Mouse (Mus musculus): ENCODE results near the gene Cep170. TPM values are rescaled to one million over a fixed set of nuclear protein-coding genes. Genes with fewer than 3 reads are reported as not detected.

The Cep170 gene
- total RNA-seq, 2 experiments from 2014 or later = 92.1 to 95.3 TPM

- no peak for DNase-seq (ENCODE audit: extremely low spot score in 1 of 2, low spot score in 2 of 2)
- intact Hi-C loops (cut with DNase I) = no loop called here
These were observed 21.8 kb upstream of the Cep170 start for GRCm38 (mm10) chr1:176835501-176836294.

GRCm38 (mm10) chr1:176834880-176835279 lies 21.0 kb upstream of the Cep170 start:
- intact Hi-C loops (cut with DNase I) = no loop called here
- H3K27ac ChIP-seq = no peak overlapping the region
- TF ChIP-seq CTCF (IDR thresholded peaks at IDR 0.05) = no peak
- H3K4me3 ChIP-seq = no peak overlapping the region
- no peak for DNase-seq (ENCODE audit: extremely low spot score in 1 of 2, low spot score in 2 of 2)

More at GRCm38 (mm10) chr1:176835501-176836294, 21.8 kb upstream of the Cep170 start:
- Histone ChIP-seq H3K27ac (no peak overlapping the region), H3K4me3 (peak overlapping the region; percentile 13; the same call in 1 of the 2 replicates)
- no peak for TF ChIP-seq CTCF (IDR thresholded peaks at IDR 0.05)

GRCm38 (mm10) chr1:176833948-176834347 lies 20.1 kb upstream of the Cep170 start:
- H3K4me3 ChIP-seq = no peak overlapping the region
- intact Hi-C loops (cut with DNase I) = no loop called here
- no peak for DNase-seq (ENCODE audit: extremely low spot score in 1 of 2, low spot score in 2 of 2)
- no peak for TF ChIP-seq CTCF (IDR thresholded peaks at IDR 0.05)
- H3K27ac ChIP-seq = no peak overlapping the region

GRCm38 (mm10) chr1:176833257-176833656 lies 19.4 kb upstream of the Cep170 start:
- Histone ChIP-seq H3K27ac (no peak overlapping the region), H3K4me3 (no peak overlapping the region)
- intact Hi-C loops (cut with DNase I) = no loop called here
- DNase-seq (ENCODE audit: extremely low spot score in 1 of 2, low spot score in 2 of 2) = no peak
- no peak for TF ChIP-seq CTCF (IDR thresholded peaks at IDR 0.05)

- Histone ChIP-seq H3K27ac (no peak overlapping the region), H3K4me3 (no peak overlapping the region)
- no peak for TF ChIP-seq CTCF (IDR thresholded peaks at IDR 0.05)
- no peak for DNase-seq (ENCODE audit: extremely low spot score in 1 of 2, low spot score in 2 of 2)
- intact Hi-C loops (cut with DNase I) = no loop called here
These were observed 18.7 kb upstream of the Cep170 start for GRCm38 (mm10) chr1:176832607-176833006.

GRCm38 (mm10) chr1:176832071-176832470 lies 18.2 kb upstream of the Cep170 start:
- intact Hi-C loops (cut with DNase I) = no loop called here
- TF ChIP-seq CTCF (IDR thresholded peaks at IDR 0.05) = no peak
- H3K27ac ChIP-seq = no peak overlapping the region
- no peak overlapping the region for H3K4me3 ChIP-seq
- DNase-seq (ENCODE audit: extremely low spot score in 1 of 2, low spot score in 2 of 2) = no peak

DNA sequence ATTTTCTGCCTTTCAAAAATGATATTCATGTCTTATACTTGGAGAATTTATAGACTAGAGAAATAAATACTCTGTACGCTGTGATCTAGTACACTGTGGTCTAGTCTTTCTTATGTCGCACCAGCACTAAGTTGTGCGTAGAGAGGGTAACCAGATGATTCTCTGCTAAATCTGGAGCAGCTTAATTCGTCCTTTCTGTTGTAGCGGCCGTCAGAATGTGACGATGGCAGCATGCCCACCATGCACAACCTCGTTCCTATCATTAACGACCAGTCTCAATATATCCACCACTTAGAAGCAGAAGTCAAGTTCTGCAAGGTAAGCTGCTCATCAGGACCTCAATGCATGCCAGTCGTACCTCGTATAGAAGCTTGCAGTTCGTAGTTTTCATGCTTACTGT lies 14.8 kb upstream of the Cep170 start:
- H3K27ac ChIP-seq = peak overlapping the region; percentile 1; the same call in 1 of the 2 replicates
- intact Hi-C loops (cut with DNase I) = no loop called here
- H3K4me3 ChIP-seq = no peak overlapping the region
- TF ChIP-seq CTCF (IDR thresholded peaks at IDR 0.05) = no peak
- no peak for DNase-seq (ENCODE audit: extremely low spot score in 1 of 2, low spot score in 2 of 2)

DNA sequence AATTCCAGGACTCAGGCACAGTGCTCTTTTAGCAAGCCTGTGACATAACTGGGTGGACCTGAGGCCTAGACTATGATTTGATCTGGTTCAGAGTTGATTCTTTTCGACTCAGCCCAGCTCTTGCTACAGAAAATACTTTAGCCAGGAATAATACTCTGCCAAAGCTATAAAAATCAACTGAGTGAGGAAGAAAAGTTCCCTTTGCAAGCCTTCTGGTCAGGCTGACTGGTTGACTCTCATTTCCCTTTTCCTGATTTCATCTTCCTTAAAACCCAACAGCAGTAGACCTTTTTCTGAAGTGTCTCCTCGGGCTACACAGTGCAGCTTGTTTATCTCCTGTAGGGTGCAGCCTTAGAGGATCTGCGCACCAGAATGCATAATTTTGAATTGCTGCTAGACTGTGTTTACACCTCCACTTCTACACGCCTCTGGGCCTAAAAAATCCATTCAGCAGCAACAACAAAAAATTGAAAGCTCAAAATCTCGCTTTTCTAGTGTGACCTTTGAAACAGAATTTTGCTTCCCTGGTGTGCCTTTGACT lies 14.1 kb upstream of the Cep170 start:
- Histone ChIP-seq H3K27ac (peak overlapping the region; percentile 13; the same call in 1 of the 2 replicates), H3K4me3 (no peak overlapping the region)
- intact Hi-C loops (cut with DNase I) = no loop called here

DNA sequence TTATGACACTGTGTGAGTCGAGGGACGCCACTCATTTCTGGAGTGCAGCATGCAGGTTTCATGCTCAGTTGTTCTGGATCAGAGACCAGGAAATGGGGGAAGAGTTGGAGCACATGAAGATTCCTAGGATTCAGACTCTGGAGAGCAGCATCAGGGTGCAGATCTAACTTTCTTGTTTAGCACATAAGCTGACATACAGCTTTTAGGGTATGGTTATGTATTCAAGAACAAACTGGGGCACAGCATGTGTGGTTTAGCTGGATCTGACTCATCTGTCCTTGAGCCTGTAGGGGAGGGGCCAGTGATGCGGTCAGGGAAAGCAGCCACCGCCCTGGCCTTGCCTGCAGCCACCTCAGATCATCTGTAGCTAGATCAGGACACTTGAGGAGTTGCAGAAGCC lies 13.5 kb upstream of the Cep170 start:
- Histone ChIP-seq H3K4me3 (no peak overlapping the region), H3K27ac (peak overlapping the region; percentile 13; the same call in 1 of the 2 replicates)
- no peak for TF ChIP-seq CTCF (IDR thresholded peaks at IDR 0.05)
- DNase-seq (ENCODE audit: extremely low spot score in 1 of 2, low spot score in 2 of 2) = no peak
- intact Hi-C loops (cut with DNase I) = no loop called here

More for the DNA sequence above, 14.1 kb upstream of the Cep170 start:
- DNase-seq (ENCODE audit: extremely low spot score in 1 of 2, low spot score in 2 of 2) = no peak
- peak; percentile 4 for TF ChIP-seq CTCF (IDR thresholded peaks at IDR 0.05)

- Histone ChIP-seq H3K4me3 (no peak overlapping the region), H3K27ac (no peak overlapping the region; the same call in 1 of the 2 replicates)
- no peak for DNase-seq (ENCODE audit: extremely low spot score in 1 of 2, low spot score in 2 of 2)
- TF ChIP-seq CTCF (IDR thresholded peaks at IDR 0.05) = no peak
- intact Hi-C loops (cut with DNase I) = no loop called here
These were observed 13.1 kb upstream of the Cep170 start for GRCm38 (mm10) chr1:176826931-176827330.

DNA sequence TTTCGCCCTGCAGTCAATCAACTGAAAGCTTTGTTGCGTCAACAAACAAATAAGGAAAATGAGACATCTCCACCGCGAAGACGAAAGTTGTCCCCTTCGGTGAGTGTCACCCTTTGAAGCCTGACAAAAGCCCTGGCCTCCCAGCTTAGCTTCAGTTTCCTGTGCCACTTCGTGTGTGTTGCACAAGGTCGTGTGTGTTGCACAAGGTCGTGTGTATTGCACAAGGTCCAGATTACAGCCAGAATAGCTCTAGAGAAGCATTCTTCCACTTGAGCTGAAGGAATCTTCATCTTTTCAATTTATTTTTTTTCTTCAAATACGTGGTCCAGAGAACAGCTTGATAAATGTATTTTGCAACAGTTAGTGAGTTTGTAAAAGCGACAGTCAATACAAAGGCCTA lies 12.3 kb upstream of the Cep170 start:
- DNase-seq (ENCODE audit: extremely low spot score in 1 of 2, low spot score in 2 of 2) = no peak
- TF ChIP-seq CTCF (IDR thresholded peaks at IDR 0.05) = no peak
- intact Hi-C loops (cut with DNase I) = no loop called here
- H3K27ac ChIP-seq = no peak overlapping the region
- no peak overlapping the region for H3K4me3 ChIP-seq

DNA sequence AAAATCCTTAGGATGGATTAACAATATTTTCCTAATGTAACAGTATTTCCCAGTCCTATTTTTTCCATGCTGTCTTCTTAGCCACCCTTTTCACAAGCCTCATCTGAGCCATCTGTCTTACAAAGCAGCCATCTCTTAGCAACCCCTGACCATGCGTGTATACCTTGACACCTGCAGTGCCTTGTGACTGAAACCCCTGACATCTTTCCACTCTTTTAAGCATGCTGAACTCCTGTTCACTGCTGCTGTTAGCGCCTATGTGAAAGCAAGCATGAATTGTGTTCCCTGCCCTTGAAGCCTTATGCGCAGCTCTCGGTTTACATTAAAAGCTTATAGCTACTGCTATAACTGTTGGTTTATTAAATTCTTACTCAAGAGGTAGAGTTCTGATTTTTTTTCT lies 11.2 kb upstream of the Cep170 start:
- no peak overlapping the region for H3K4me3 ChIP-seq
- intact Hi-C loops (cut with DNase I) = no loop called here
- TF ChIP-seq CTCF (IDR thresholded peaks at IDR 0.05) = no peak
- H3K27ac ChIP-seq = no peak overlapping the region
- no peak for DNase-seq (ENCODE audit: extremely low spot score in 1 of 2, low spot score in 2 of 2)

DNA sequence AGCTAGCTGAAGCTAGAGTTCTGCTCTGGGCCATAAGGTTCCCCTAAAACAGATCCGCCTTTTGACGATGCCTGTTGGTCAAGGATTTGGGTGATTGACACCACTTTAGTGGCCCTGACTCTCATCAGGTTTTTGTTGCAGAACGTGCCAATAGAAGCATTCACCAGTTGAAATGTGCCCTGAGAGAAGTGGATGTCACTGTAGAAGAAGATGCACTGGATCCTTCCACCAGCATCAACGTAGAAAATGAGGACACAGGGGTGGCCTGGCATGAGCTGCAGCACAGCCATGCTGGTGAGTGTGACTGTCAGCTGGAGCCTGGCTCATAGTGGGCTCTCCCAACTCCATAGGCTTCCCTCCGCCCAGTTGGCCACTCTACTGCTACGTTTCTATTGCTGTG lies 10.7 kb upstream of the Cep170 start:
- DNase-seq (ENCODE audit: extremely low spot score in 1 of 2, low spot score in 2 of 2) = no peak
- intact Hi-C loops (cut with DNase I) = no loop called here
- H3K27ac ChIP-seq = no peak overlapping the region
- no peak for TF ChIP-seq CTCF (IDR thresholded peaks at IDR 0.05)
- H3K4me3 ChIP-seq = no peak overlapping the region

Measured in left cerebral cortex, adult 2 months (tissue).